Comparison of ENCODE assay signal across 8 mouse cellular contexts in genomic region chr15:102965892-102966775, GRCm38 (mm10). TPM values are rescaled to one million over a fixed set of nuclear protein-coding genes. Genes with fewer than 3 reads are reported as not detected.
DNase-seq lines count a peak whose midpoint lies in the region; ATAC-seq lines count a peak whose summit lies in the region.

No protein-coding gene starts in this region.

- intact Hi-C loops in heart, postnatal 25 days (cut with DNase I): no loop called here

- peak; percentile 94 for DNase-seq in heart, adult 11 months
- no peak for DNase-seq in heart, postnatal 25 days (ENCODE audit: low spot score)
- peak; percentile 48 for DNase-seq in c-Kit-positive CD71-positive TER-119-positive erythroid progenitor cells, embryonic 14.5 days (ENCODE audit: low spot score)
- peak; percentile 93 for DNase-seq in kidney, adult 8-10 months
- peak; percentile 62 for DNase-seq in lung, postnatal 14 days
- peak; percentile 85 for DNase-seq in retina, embryonic 14.5 days (ENCODE audit: low spot score)
- peak; percentile 77 to 96 for DNase-seq in urinary bladder, postnatal 4 days (ENCODE audit: low spot score in 2 of 2)

- peak; percentile 76 for ATAC-seq in granulocyte monocyte progenitor cell, adult 5-6 weeks (replicated peaks; ENCODE audit: poor library complexity, severe bottlenecking)

RNA-seq across cellular contexts. Expression of gene Hoxc10, which starts 0.5 kb away (rescaled TPM):
- total RNA-seq in heart, postnatal 25 days (2021): not detected
- not detected in 2 replicates for total RNA-seq in granulocyte monocyte progenitor cell, adult 5-6 weeks (2014; fragmentation: Nextera tagmentation)
- not detected in 2 replicates for total RNA-seq in granulocyte monocyte progenitor cell, adult 5-6 weeks (2017)

RNA-seq across cellular contexts. Expression of gene Hoxc5, which starts 1.1 kb away (rescaled TPM):
- not detected for total RNA-seq in heart, postnatal 25 days (2021)
- total RNA-seq in granulocyte monocyte progenitor cell, adult 5-6 weeks (2014; fragmentation: Nextera tagmentation): not detected in 2 replicates
- not detected in 2 replicates for total RNA-seq in granulocyte monocyte progenitor cell, adult 5-6 weeks (2017)

RNA-seq across cellular contexts. Expression of gene Hoxc9, which starts 10.1 kb away (rescaled TPM):
- total RNA-seq in heart, postnatal 25 days (2021): not detected
- not detected in 2 replicates for total RNA-seq in granulocyte monocyte progenitor cell, adult 5-6 weeks (2014; fragmentation: Nextera tagmentation)
- not detected in 2 replicates for total RNA-seq in granulocyte monocyte progenitor cell, adult 5-6 weeks (2017)

RNA-seq across cellular contexts. Expression of gene Hoxc11, which starts 11.9 kb away (rescaled TPM):
- total RNA-seq in heart, postnatal 25 days (2021): not detected
- total RNA-seq in granulocyte monocyte progenitor cell, adult 5-6 weeks (2014; fragmentation: Nextera tagmentation): not detected in 2 replicates
- not detected in 2 replicates for total RNA-seq in granulocyte monocyte progenitor cell, adult 5-6 weeks (2017)

RNA-seq across cellular contexts. Expression of gene Hoxc8, which starts 24.3 kb away (rescaled TPM):
- not detected for total RNA-seq in heart, postnatal 25 days (2021)
- not detected in 2 replicates for total RNA-seq in granulocyte monocyte progenitor cell, adult 5-6 weeks (2014; fragmentation: Nextera tagmentation)
- total RNA-seq in granulocyte monocyte progenitor cell, adult 5-6 weeks (2017): not detected in 2 replicates
